In the genomic region with DNA sequence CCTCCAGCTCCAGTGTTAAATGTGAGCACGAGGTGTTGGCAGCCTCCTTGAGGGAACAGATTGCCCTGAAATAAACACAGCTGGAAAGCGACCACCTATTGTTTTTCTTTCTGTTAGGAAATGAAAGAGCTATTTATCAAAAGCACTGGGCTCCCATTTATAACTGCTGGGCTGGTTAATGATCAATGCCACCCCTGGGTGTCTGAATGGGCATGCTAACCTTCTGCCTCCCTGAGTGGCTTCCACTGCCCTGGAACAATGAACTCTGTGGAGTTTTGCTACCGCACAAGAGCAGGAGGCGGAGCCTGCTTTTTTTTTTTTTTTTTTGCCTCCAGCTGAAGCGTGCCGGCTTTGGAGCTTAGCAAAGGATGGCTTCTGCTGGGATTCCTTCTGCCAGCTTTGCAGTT, we compare ENCODE assay signal across 8 mouse cellular contexts.
DNase-seq lines count a peak whose midpoint lies in the region; ATAC-seq and TF ChIP-seq lines count a peak whose summit lies in the region.

No protein-coding gene starts in this region.

- no peaks in the 10 kb centered on the region for H3K36me3 ChIP-seq in hindbrain, postnatal 0 days (ENCODE audit: insufficient read depth, low read length)

- TF ChIP-seq CTCF in hindbrain, postnatal 0 days (IDR thresholded peaks at IDR 0.05; ENCODE audit: low read depth) = no peak

- peaks cover 26% of the 10 kb centered on the region for H3K4me1 ChIP-seq in hindbrain, postnatal 0 days (ENCODE audit: insufficient read depth, low read length)

- H3K27me3 ChIP-seq in hindbrain, postnatal 0 days (ENCODE audit: insufficient read depth, low read length) = no peaks in the 10 kb centered on the region

- H3K9me3 ChIP-seq in hindbrain, postnatal 0 days (ENCODE audit: low read length) = no peaks in the 10 kb centered on the region

- DNase-seq in 416B (ENCODE audit: low read depth) (peak; percentile 35), liver (peak; percentile 36)
- peak; percentile 15 to 22 for DNase-seq in adrenal gland, postnatal 36 days
- peak; percentile 83 for DNase-seq in hindbrain, postnatal 0 days (ENCODE audit: low spot score)
- DNase-seq in neural tube, embryonic 10.5 days (ENCODE audit: extremely low spot score, low spot score) = peak; percentile 57
- DNase-seq in gastrocnemius, postnatal 10 days = no peak
- no peak for DNase-seq in right cerebral cortex, adult 2 months (ENCODE audit: low spot score in 2 of 2)

- H3K4me2 ChIP-seq in hindbrain, postnatal 0 days (ENCODE audit: low read depth, low read length) = peak overlapping the region; percentile 42

- 0 out of 2 replicates have a peak overlapping the region, but pooled peaks have one; percentile 2 for H3K9ac ChIP-seq in hindbrain, postnatal 0 days (replicated peaks; ENCODE audit: low read length)

- H3K4me3 ChIP-seq in hindbrain, postnatal 0 days (ENCODE audit: low read length) = peak overlapping the region; percentile 10

- ATAC-seq in erythroblast, adult 5-6 weeks (replicated peaks; ENCODE audit: low FRiP score, poor library complexity, severe bottlenecking) = peak; percentile 62
- ATAC-seq in hindbrain, postnatal 0 days = peak; percentile 77

- H3K27ac ChIP-seq in hindbrain, postnatal 0 days = peak overlapping the region; percentile 41; the same call in 1 of the 2 replicates

- 3% methylated on average over 5 of the region's 6 CpGs for WGBS in hindbrain, postnatal 0 days

Comparison
In these comparisons a context has a peak if more than half of its experiments do, and no peak if none do; other contexts are left out.
1. DNase-seq: peak in 416B (single experiment), adrenal gland, postnatal 36 days (2 of 2), hindbrain, postnatal 0 days (single experiment), liver (single experiment) and neural tube, embryonic 10.5 days (single experiment); none in gastrocnemius, postnatal 10 days (single experiment) and right cerebral cortex, adult 2 months (0 of 2).